28 mouse cellular contexts compared by ENCODE assay signal in genomic region chr8:64712499-64712898, GRCm38 (mm10). TPM values are rescaled to one million over a fixed set of nuclear protein-coding genes. Genes with fewer than 3 reads are reported as not detected.
"Had no signal": no experiment of that assay in that cellular context is flagged by ENCODE, and none has a peak within 500 bp of the region (broad histone marks: within the 10 kb centered on the region; RNA-seq: fewer than 3 reads in every experiment).

No protein-coding gene starts in this region.

- H3K4me2 ChIP-seq: heart, embryonic 11.5 days; heart, embryonic 13.5 days; heart, embryonic 15.5 days; hindbrain, embryonic 12.5 days; hindbrain, embryonic 14.5 days; intestine, embryonic 15.5 days; limb, embryonic 12.5 days; liver, embryonic 13.5 days; liver, embryonic 15.5 days had no signal

- DNase-seq: gastrocnemius, postnatal 14 days; gastrocnemius, postnatal 36 days; heart, adult 2 months; heart, postnatal 14 days; heart, postnatal 36 days; kidney, adult 18-20 months; kidney, adult 8-10 months; kidney, postnatal 10 days; kidney, postnatal 25 days; kidney, postnatal 4 days; liver; liver, embryonic 13.5 days had no signal

- H3K9ac ChIP-seq: heart, embryonic 13.5 days; heart, embryonic 15.5 days; hindbrain, embryonic 12.5 days; hindbrain, embryonic 14.5 days; intestine, embryonic 15.5 days; limb, embryonic 12.5 days; liver, embryonic 13.5 days; liver, embryonic 15.5 days had no signal

- H3K9me3 ChIP-seq: heart, embryonic 13.5 days; heart, embryonic 15.5 days; hindbrain, embryonic 10.5 days; hindbrain, embryonic 12.5 days; intestine, embryonic 15.5 days; limb, embryonic 10.5 days; limb, embryonic 12.5 days; liver, embryonic 13.5 days; liver, embryonic 15.5 days had no signal

- H3K4me1 ChIP-seq: heart, embryonic 13.5 days; heart, embryonic 15.5 days; hindbrain, embryonic 10.5 days; hindbrain, embryonic 12.5 days; intestine, embryonic 15.5 days; limb, embryonic 10.5 days; limb, embryonic 12.5 days; liver, embryonic 15.5 days had no signal

- H3K27ac ChIP-seq: heart, adult 2 months; heart, embryonic 13.5 days; heart, embryonic 15.5 days; hindbrain, embryonic 10.5 days; hindbrain, embryonic 12.5 days; hindbrain, embryonic 14.5 days; intestine, embryonic 15.5 days; layer of hippocampus, adult 2 months; left cerebral cortex, adult 2 months; limb, embryonic 10.5 days; limb, embryonic 12.5 days; liver, embryonic 13.5 days; liver, embryonic 15.5 days had no signal

- ATAC-seq: hindbrain, embryonic 16.5 days; inflammation-experienced regulatory T-cells, adult 6 months; intestine, postnatal 0 days had no signal

- H3K27me3 ChIP-seq: heart, embryonic 13.5 days; heart, embryonic 15.5 days; hindbrain, embryonic 12.5 days; intestine, embryonic 15.5 days; limb, embryonic 12.5 days; liver, embryonic 13.5 days; liver, embryonic 15.5 days had no signal

- H3K4me3 ChIP-seq: heart, adult 2 months; heart, embryonic 13.5 days; heart, embryonic 15.5 days; hindbrain, embryonic 10.5 days; hindbrain, embryonic 12.5 days; intestine, embryonic 15.5 days; layer of hippocampus, adult 2 months; left cerebral cortex, adult 2 months; limb, embryonic 10.5 days; limb, embryonic 12.5 days; liver, embryonic 13.5 days; liver, embryonic 15.5 days had no signal

RNA-seq across cellular contexts. Expression of gene Cpe, which starts 19.6 kb away (rescaled TPM):
- total RNA-seq: granulocyte monocyte progenitor cell, adult 5-6 weeks had no signal
